Mouse (Mus musculus): Measurements from ENCODE around the gene Capg.

GRCm38 (mm10) chr6:72510686-72511421 lies 33.3 kb upstream of the Capg start:
- no peak for TF ChIP-seq CTCF (IDR thresholded peaks at IDR 0.05; ENCODE audit: extremely low read depth, insufficient read depth, low read length)
- TF ChIP-seq POLR2A (IDR thresholded peaks at IDR 0.05; ENCODE audit: extremely low read depth, insufficient read depth, low read length) = no peak
